Mouse (Mus musculus): ENCODE measurements at regions not wholly inside any gene's neighbourhood (a gene's known extent, or its start where the extent isn't known, plus 50 kb on each side); places are given as distances from the start of the nearest gene placed in this dataset.

- DNase-seq (ENCODE audit: low spot score) (no peak), ATAC-seq (ENCODE audit: extremely low read depth, insufficient number of reproducible peaks, low FRiP score, poor library complexity, severe bottlenecking) (no peak)
- H3K27me3 ChIP-seq (ENCODE audit: insufficient read depth, low read length) = no peaks in the 10 kb centered on the region
- no peaks in the 10 kb centered on the region for H3K36me3 ChIP-seq (replicated peaks)
- no peaks in the 10 kb centered on the region for H3K4me1 ChIP-seq (ENCODE audit: insufficient read depth, low read depth, low read length)
- TF ChIP-seq POLR2AphosphoS5 (IDR thresholded peaks at IDR 0.05; ENCODE audit: insufficient replicate concordance, low read depth, low read length) = no peak
- no peak for TF ChIP-seq GATA1 (IDR thresholded peaks at IDR 0.05; ENCODE audit: borderline replicate concordance, low read length)
- no peak for TF ChIP-seq TAL1 (conservative IDR thresholded peaks at IDR 0.05; ENCODE audit: low read depth, low read length)
- no peak for TF ChIP-seq GATA2 (IDR thresholded peaks at IDR 0.05; ENCODE audit: borderline replicate concordance, low read depth, low read length)
- no peak for TF ChIP-seq CTCF (IDR thresholded peaks at IDR 0.05; ENCODE audit: low read depth, low read length)
- peaks cover 23% of the 10 kb centered on the region for H3K9me3 ChIP-seq (replicated peaks)
- H3K4me3 ChIP-seq (ENCODE audit: low read depth, low read length) = no peak overlapping the region
These were observed 57.8 kb upstream of the Rybp start for GRCm38 (mm10) chr6:100345073-100345472.

- H3K9me3 ChIP-seq (replicated peaks) = peaks cover 18% of the 10 kb centered on the region
- no peak for ATAC-seq (ENCODE audit: extremely low read depth, insufficient number of reproducible peaks, low FRiP score, poor library complexity, severe bottlenecking)
- H3K27me3 ChIP-seq (ENCODE audit: insufficient read depth, low read length) = no peaks in the 10 kb centered on the region
- no peaks in the 10 kb centered on the region for H3K36me3 ChIP-seq (replicated peaks)
- H3K4me3 ChIP-seq (ENCODE audit: low read depth, low read length) = no peak overlapping the region
- no peak for DNase-seq (ENCODE audit: low spot score)
- no peaks in the 10 kb centered on the region for H3K4me1 ChIP-seq (ENCODE audit: insufficient read depth, low read depth, low read length)
- no peak for TF ChIP-seq GATA1 (IDR thresholded peaks at IDR 0.05; ENCODE audit: borderline replicate concordance, low read length)
- no peak for TF ChIP-seq POLR2AphosphoS5 (IDR thresholded peaks at IDR 0.05; ENCODE audit: insufficient replicate concordance, low read depth, low read length)
- no peak for TF ChIP-seq TAL1 (conservative IDR thresholded peaks at IDR 0.05; ENCODE audit: low read depth, low read length)
These were observed 54.3 kb upstream of the Rybp start for GRCm38 (mm10) chr6:100341305-100342290.

DNA sequence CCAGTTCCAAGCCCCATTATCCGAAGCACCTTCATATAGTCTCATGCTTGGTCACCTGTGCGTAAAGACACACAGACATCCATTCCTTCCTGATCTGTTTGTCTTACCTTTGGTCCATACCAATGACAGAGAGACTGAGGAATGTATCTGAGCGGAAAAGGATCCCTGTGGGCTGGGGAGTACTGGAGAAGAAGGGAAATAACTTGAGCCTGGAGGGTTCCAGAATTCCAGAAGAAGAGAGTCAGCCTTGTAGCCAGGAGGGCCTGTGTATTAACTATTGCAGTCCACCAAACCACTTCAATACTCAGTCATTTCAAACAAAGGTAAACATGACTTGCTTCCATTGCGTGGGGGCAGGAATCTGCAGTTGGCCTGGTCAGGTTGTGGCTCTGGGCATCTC lies 51.0 kb upstream of the Rybp start:
- DNase-seq (ENCODE audit: low spot score) = no peak
- no peak for ATAC-seq (ENCODE audit: extremely low read depth, insufficient number of reproducible peaks, low FRiP score, poor library complexity, severe bottlenecking)
- peaks cover 15% of the 10 kb centered on the region for H3K9me3 ChIP-seq (replicated peaks)
- TF ChIP-seq CTCF (IDR thresholded peaks at IDR 0.05; ENCODE audit: low read depth, low read length) = no peak
- no peak for TF ChIP-seq TAL1 (conservative IDR thresholded peaks at IDR 0.05; ENCODE audit: low read depth, low read length)
- no peak for TF ChIP-seq GATA1 (IDR thresholded peaks at IDR 0.05; ENCODE audit: borderline replicate concordance, low read length)
- TF ChIP-seq POLR2AphosphoS5 (IDR thresholded peaks at IDR 0.05; ENCODE audit: insufficient replicate concordance, low read depth, low read length) = no peak
- no peak for TF ChIP-seq GATA2 (IDR thresholded peaks at IDR 0.05; ENCODE audit: borderline replicate concordance, low read depth, low read length)
- no peaks in the 10 kb centered on the region for H3K36me3 ChIP-seq (replicated peaks)
- no peaks in the 10 kb centered on the region for H3K4me1 ChIP-seq (ENCODE audit: insufficient read depth, low read depth, low read length)
- no peak overlapping the region for H3K4me3 ChIP-seq (ENCODE audit: low read depth, low read length)
- H3K27me3 ChIP-seq (ENCODE audit: insufficient read depth, low read length) = no peaks in the 10 kb centered on the region
